Mouse (Mus musculus): ENCODE measurements around the gene Eme1. TPM values are rescaled to one million over a fixed set of nuclear protein-coding genes. Genes with fewer than 3 reads are reported as not detected.

Gene Eme1
- polyA plus RNA-seq, 1 experiment: 10.1 TPM

- Histone ChIP-seq H3K36me3 (ENCODE audit: control insufficient read depth, insufficient read depth) (peaks cover 33% of the 10 kb centered on the region), H3ac (ENCODE audit: control insufficient read depth, insufficient read length, low read depth) (peak overlapping the region; percentile 96), H3K79me2 (ENCODE audit: control insufficient read depth, insufficient read depth) (peaks cover 53% of the 10 kb centered on the region), H3K27me3 (ENCODE audit: control insufficient read depth, insufficient read depth, insufficient read length) (no peaks in the 10 kb centered on the region), H3K79me3 (ENCODE audit: low read depth) (peaks cover 44% of the 10 kb centered on the region), H3K4me3 (ENCODE audit: insufficient read depth, poor library complexity, severe bottlenecking) (peak overlapping the region; percentile 100)
- TF ChIP-seq MYOG (IDR thresholded peaks at IDR 0.05; ENCODE audit: control insufficient read depth, extremely low read depth, insufficient read length): no peak
- TF ChIP-seq FOSL1 (IDR thresholded peaks at IDR 0.05; ENCODE audit: insufficient read depth, low read length, poor library complexity, severe bottlenecking): no peak
- no peak for TF ChIP-seq MAX (IDR thresholded peaks at IDR 0.05)
- no peak for TF ChIP-seq CTCF (IDR thresholded peaks at IDR 0.05; ENCODE audit: control insufficient read depth, insufficient read depth, insufficient read length)
- TF ChIP-seq MYOD1 (IDR thresholded peaks at IDR 0.05; ENCODE audit: control insufficient read depth, insufficient read length, low read depth): no peak
- no peak for TF ChIP-seq USF1 (IDR thresholded peaks at IDR 0.05; ENCODE audit: low read depth)
- no peak for TF ChIP-seq CEBPB (IDR thresholded peaks at IDR 0.05; ENCODE audit: low read depth)
Measured at GRCm38 (mm10) chr11:94629884-94630198, 23.9 kb downstream of the Eme1 start.

GRCm38 (mm10) chr11:94629199-94629883 is 24.4 kb downstream of the Eme1 start, which contains the start of gene Lrrc59:
TSS of gene Lrrc59 (plus strand) at chr11:94629767.
- Histone ChIP-seq H3K79me2 (ENCODE audit: control insufficient read depth, insufficient read depth) (peaks cover 48% of the 10 kb centered on the region), H3ac (ENCODE audit: control insufficient read depth, insufficient read length, low read depth) (peak within 1 kb of the TSS; percentile 96), H3K4me3 (ENCODE audit: insufficient read depth, poor library complexity, severe bottlenecking) (peak within 1 kb of the TSS; percentile 100), H3K27me3 (ENCODE audit: control insufficient read depth, insufficient read depth, insufficient read length) (no peaks in the 10 kb centered on the region), H3K36me3 (ENCODE audit: control insufficient read depth, insufficient read depth) (peaks cover 28% of the 10 kb centered on the region), H3K79me3 (ENCODE audit: low read depth) (peaks cover 40% of the 10 kb centered on the region)
- no peak for TF ChIP-seq USF1 (IDR thresholded peaks at IDR 0.05; ENCODE audit: low read depth)
- TF ChIP-seq CEBPB (IDR thresholded peaks at IDR 0.05; ENCODE audit: low read depth): no peak
- no peak for TF ChIP-seq FOSL1 (IDR thresholded peaks at IDR 0.05; ENCODE audit: insufficient read depth, low read length, poor library complexity, severe bottlenecking)
- no peak for TF ChIP-seq MAX (IDR thresholded peaks at IDR 0.05)
- TF ChIP-seq MYOG (IDR thresholded peaks at IDR 0.05; ENCODE audit: control insufficient read depth, extremely low read depth, insufficient read length): no peak
- no peak for TF ChIP-seq MYOD1 (IDR thresholded peaks at IDR 0.05; ENCODE audit: control insufficient read depth, insufficient read length, low read depth)
- peak; percentile 99 for TF ChIP-seq CTCF (IDR thresholded peaks at IDR 0.05; ENCODE audit: control insufficient read depth, insufficient read depth, insufficient read length)

DNA sequence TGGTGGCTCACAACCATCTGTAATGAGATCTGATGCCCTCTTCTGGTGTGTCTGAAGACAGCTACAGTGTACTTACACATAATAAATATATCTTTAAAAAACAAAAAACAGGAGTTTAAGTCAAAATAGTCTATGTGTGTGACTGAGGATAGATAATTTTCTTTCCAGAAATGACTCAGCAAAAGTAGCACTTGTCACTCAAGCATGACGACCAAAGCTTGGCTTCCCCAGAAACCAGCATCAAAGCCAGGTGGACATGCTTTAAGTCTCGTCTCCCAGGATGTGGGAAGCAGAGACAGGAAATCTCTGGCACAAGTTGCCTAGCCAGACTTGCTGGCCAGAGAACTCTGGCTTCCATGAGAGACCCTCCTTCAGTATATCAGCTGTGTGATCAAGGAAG is 31.6 kb downstream of the Eme1 start:
- no peaks in the 10 kb centered on the region for H3K79me3 ChIP-seq (ENCODE audit: low read depth)
- no peaks in the 10 kb centered on the region for H3K27me3 ChIP-seq (ENCODE audit: control insufficient read depth, insufficient read depth, insufficient read length)
- H3ac ChIP-seq (ENCODE audit: control insufficient read depth, insufficient read length, low read depth): no peak overlapping the region
- no peak overlapping the region for H3K4me3 ChIP-seq (ENCODE audit: insufficient read depth, poor library complexity, severe bottlenecking)
- TF ChIP-seq CEBPB (IDR thresholded peaks at IDR 0.05; ENCODE audit: low read depth) (no peak), MYOD1 (IDR thresholded peaks at IDR 0.05; ENCODE audit: control insufficient read depth, insufficient read length, low read depth) (no peak), MYOG (IDR thresholded peaks at IDR 0.05; ENCODE audit: control insufficient read depth, extremely low read depth, insufficient read length) (no peak), CTCF (IDR thresholded peaks at IDR 0.05; ENCODE audit: control insufficient read depth, insufficient read depth, insufficient read length) (no peak), FOSL1 (IDR thresholded peaks at IDR 0.05; ENCODE audit: insufficient read depth, low read length, poor library complexity, severe bottlenecking) (no peak), MAX (IDR thresholded peaks at IDR 0.05) (no peak), USF1 (IDR thresholded peaks at IDR 0.05; ENCODE audit: low read depth) (no peak)
- no peaks in the 10 kb centered on the region for H3K79me2 ChIP-seq (ENCODE audit: control insufficient read depth, insufficient read depth)
- no peaks in the 10 kb centered on the region for H3K36me3 ChIP-seq (ENCODE audit: control insufficient read depth, insufficient read depth)

DNA sequence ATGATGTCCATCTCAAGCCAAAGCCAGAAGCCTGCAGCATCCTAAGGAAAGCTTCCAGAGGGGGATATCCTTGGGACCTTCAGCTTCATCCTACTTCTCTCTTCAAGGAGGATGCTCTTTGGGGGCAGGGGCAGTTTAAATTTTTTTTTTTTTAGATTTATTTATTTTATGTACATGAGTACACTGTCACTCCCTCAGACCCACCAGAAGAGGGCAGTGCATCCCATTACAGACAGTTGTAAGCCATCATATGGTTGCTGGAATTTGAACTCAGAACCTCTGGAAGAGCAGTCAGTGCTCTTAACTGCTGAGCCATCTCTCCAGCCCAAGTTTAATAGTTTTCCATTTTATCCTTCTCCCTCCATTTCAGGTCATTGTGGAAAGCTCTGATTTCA is 32.3 kb downstream of the Eme1 start:
- Histone ChIP-seq H3K79me2 (ENCODE audit: control insufficient read depth, insufficient read depth) (no peaks in the 10 kb centered on the region), H3K79me3 (ENCODE audit: low read depth) (no peaks in the 10 kb centered on the region), H3K36me3 (ENCODE audit: control insufficient read depth, insufficient read depth) (no peaks in the 10 kb centered on the region), H3ac (ENCODE audit: control insufficient read depth, insufficient read length, low read depth) (no peak overlapping the region), H3K4me3 (ENCODE audit: insufficient read depth, poor library complexity, severe bottlenecking) (no peak overlapping the region), H3K27me3 (ENCODE audit: control insufficient read depth, insufficient read depth, insufficient read length) (no peaks in the 10 kb centered on the region)
- TF ChIP-seq MYOG (IDR thresholded peaks at IDR 0.05; ENCODE audit: control insufficient read depth, extremely low read depth, insufficient read length): no peak
- no peak for TF ChIP-seq USF1 (IDR thresholded peaks at IDR 0.05; ENCODE audit: low read depth)
- no peak for TF ChIP-seq CEBPB (IDR thresholded peaks at IDR 0.05; ENCODE audit: low read depth)
- no peak for TF ChIP-seq FOSL1 (IDR thresholded peaks at IDR 0.05; ENCODE audit: insufficient read depth, low read length, poor library complexity, severe bottlenecking)
- TF ChIP-seq MYOD1 (IDR thresholded peaks at IDR 0.05; ENCODE audit: control insufficient read depth, insufficient read length, low read depth): no peak
- TF ChIP-seq MAX (IDR thresholded peaks at IDR 0.05): no peak

DNA sequence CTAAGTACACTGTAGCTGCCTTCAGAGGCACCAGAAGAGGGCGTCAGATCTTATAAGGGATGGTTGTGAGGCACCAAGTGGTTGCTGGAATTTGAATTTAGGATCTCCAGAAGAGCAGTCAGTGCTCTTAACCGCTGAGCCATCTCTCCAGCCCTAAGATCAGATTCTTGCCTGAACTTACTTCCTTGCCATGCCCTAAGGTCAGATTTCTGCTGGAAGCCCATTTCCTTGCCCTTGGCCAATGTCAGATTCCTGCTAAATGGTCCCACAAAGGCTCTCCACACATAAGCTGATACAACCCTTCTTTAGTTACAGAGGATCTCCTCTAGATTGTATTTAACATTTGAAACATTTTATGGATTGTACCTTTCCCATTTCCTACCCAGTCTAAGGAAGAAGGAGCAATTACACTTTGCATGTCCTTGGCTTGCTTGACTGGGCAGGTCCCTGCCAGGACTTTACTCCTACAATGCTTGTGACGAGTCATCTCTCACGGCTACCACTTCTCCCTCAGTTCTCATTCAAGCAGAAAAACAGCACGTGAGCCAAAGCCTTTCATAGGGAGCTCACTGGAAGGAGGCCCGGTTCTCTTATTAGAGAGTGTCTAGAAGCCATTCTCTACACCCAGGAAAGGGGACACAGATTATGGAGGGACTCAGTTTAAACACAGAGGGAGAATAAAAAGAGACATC is 32.9 kb downstream of the Eme1 start:
- Histone ChIP-seq H3K27me3 (ENCODE audit: control insufficient read depth, insufficient read depth, insufficient read length) (no peaks in the 10 kb centered on the region), H3K79me2 (ENCODE audit: control insufficient read depth, insufficient read depth) (no peaks in the 10 kb centered on the region), H3K79me3 (ENCODE audit: low read depth) (no peaks in the 10 kb centered on the region), H3K36me3 (ENCODE audit: control insufficient read depth, insufficient read depth) (no peaks in the 10 kb centered on the region), H3K4me3 (ENCODE audit: insufficient read depth, poor library complexity, severe bottlenecking) (no peak overlapping the region), H3ac (ENCODE audit: control insufficient read depth, insufficient read length, low read depth) (no peak overlapping the region)
- TF ChIP-seq CTCF (IDR thresholded peaks at IDR 0.05; ENCODE audit: control insufficient read depth, insufficient read depth, insufficient read length) (no peak), CEBPB (IDR thresholded peaks at IDR 0.05; ENCODE audit: low read depth) (no peak), MYOD1 (IDR thresholded peaks at IDR 0.05; ENCODE audit: control insufficient read depth, insufficient read length, low read depth) (no peak), MAX (IDR thresholded peaks at IDR 0.05) (no peak), FOSL1 (IDR thresholded peaks at IDR 0.05; ENCODE audit: insufficient read depth, low read length, poor library complexity, severe bottlenecking) (no peak), USF1 (IDR thresholded peaks at IDR 0.05; ENCODE audit: low read depth) (no peak), MYOG (IDR thresholded peaks at IDR 0.05; ENCODE audit: control insufficient read depth, extremely low read depth, insufficient read length) (no peak)

Data from C2C12 (cell line).